In the genomic region with DNA sequence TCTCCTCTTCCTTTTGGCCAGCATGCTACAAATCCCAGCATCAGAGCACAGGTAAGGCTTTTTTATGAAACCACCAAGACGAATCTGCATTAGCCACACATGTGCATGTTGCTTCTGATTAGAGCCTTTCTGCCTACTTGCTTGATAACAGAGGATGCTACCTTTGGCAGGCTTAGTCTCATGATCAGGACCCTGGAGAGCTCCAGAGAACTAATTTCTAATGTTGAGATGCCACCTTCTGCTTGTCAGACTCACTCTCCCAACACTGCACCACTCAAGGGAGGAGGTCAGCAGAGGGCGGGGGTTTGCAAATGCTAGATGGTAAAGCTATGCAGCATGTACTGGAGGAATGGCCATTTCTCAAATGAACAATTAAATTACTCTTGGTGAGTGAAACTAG, we compare ENCODE assay signal across 14 mouse cellular contexts.
DNase-seq lines count a peak whose midpoint lies in the region; ATAC-seq and TF ChIP-seq lines count a peak whose summit lies in the region.
"Had no signal": no experiment of that assay in that cellular context is flagged by ENCODE, and none has a peak within 500 bp of the region (broad histone marks: within the 10 kb centered on the region; RNA-seq: fewer than 3 reads in every experiment).

No protein-coding gene starts in this region.

- no peaks in the 10 kb centered on the region for H3K36me3 ChIP-seq in liver, postnatal 0 days (replicated peaks; ENCODE audit: insufficient read depth, low read length)
- H3K36me3 ChIP-seq: embryonic facial prominence, embryonic 15.5 days; heart, embryonic 15.5 days; liver, embryonic 15.5 days had no signal

- DNase-seq in adrenal gland, postnatal 14 days: peak; percentile 15
- DNase-seq in adrenal gland, postnatal 4 days (ENCODE audit: low spot score in 2 of 2): no peak
- DNase-seq in liver: peak; percentile 4
- no peak for DNase-seq in liver, postnatal 0 days
- peak; percentile 8 for DNase-seq in c-Kit-positive CD71-negative TER-119-negative erythroid progenitor cells, embryonic 14.5 days (ENCODE audit: low read depth)
- DNase-seq in retina, embryonic 14.5 days (ENCODE audit: low spot score): peak; percentile 43
- DNase-seq in cerebellum, adult 9-10 months: no peak
- no peak for DNase-seq in B cell, adult 2 months
- DNase-seq: gastrocnemius, postnatal 14 days; thymus, adult 18-20 months had no signal

- TF ChIP-seq EP300 in liver, postnatal 0 days (IDR thresholded peaks at IDR 0.05; ENCODE audit: low read depth): no peak

- ATAC-seq in liver, postnatal 0 days: no peak
- ATAC-seq: forebrain, embryonic 14.5 days had no signal

- H3K4me3 ChIP-seq in liver, postnatal 0 days (ENCODE audit: low read depth, low read length): no peak overlapping the region
- H3K4me3 ChIP-seq: embryonic facial prominence, embryonic 15.5 days; heart, embryonic 15.5 days; liver, embryonic 15.5 days had no signal

- no peak overlapping the region for H3K9ac ChIP-seq in liver, postnatal 0 days (replicated peaks)
- H3K9ac ChIP-seq: embryonic facial prominence, embryonic 15.5 days; heart, embryonic 15.5 days; liver, embryonic 15.5 days had no signal

- WGBS in liver, postnatal 0 days (ENCODE audit: insufficient replicate concordance): 50% methylated on average over 2 of the region's 2 CpGs

- TF ChIP-seq CTCF in liver, postnatal 0 days (IDR thresholded peaks at IDR 0.05; ENCODE audit: low read depth): no peak

- no peak overlapping the region for H3K27ac ChIP-seq in liver, postnatal 0 days (ENCODE audit: low read depth)
- H3K27ac ChIP-seq: embryonic facial prominence, embryonic 15.5 days; heart, embryonic 15.5 days; liver, embryonic 15.5 days had no signal

- no peaks in the 10 kb centered on the region for H3K9me3 ChIP-seq in liver, postnatal 0 days (ENCODE audit: low read length)
- H3K9me3 ChIP-seq: embryonic facial prominence, embryonic 15.5 days; heart, embryonic 15.5 days; liver, embryonic 15.5 days had no signal

- no peaks in the 10 kb centered on the region for H3K4me1 ChIP-seq in liver, postnatal 0 days (ENCODE audit: insufficient read depth)
- H3K4me1 ChIP-seq: embryonic facial prominence, embryonic 15.5 days; heart, embryonic 15.5 days; liver, embryonic 15.5 days had no signal

- H3K27me3 ChIP-seq in liver, postnatal 0 days (ENCODE audit: insufficient read depth, low read length): no peaks in the 10 kb centered on the region
- H3K27me3 ChIP-seq: embryonic facial prominence, embryonic 15.5 days; heart, embryonic 15.5 days; liver, embryonic 15.5 days had no signal

- H3K4me2 ChIP-seq in liver, postnatal 0 days (ENCODE audit: low read depth, low read length): no peak overlapping the region
- H3K4me2 ChIP-seq: embryonic facial prominence, embryonic 15.5 days; heart, embryonic 15.5 days; liver, embryonic 15.5 days had no signal

Comparison
In these comparisons a context has a peak if more than half of its experiments do, and no peak if none do; other contexts are left out.
1. DNase-seq: peak in adrenal gland, postnatal 14 days (single experiment), liver (single experiment), c-Kit-positive CD71-negative TER-119-negative erythroid progenitor cells, embryonic 14.5 days (single experiment) and retina, embryonic 14.5 days (single experiment); none in adrenal gland, postnatal 4 days (0 of 2), liver, postnatal 0 days (single experiment), cerebellum, adult 9-10 months (single experiment) and B cell, adult 2 months (0 of 2).